Mouse (Mus musculus) layer of hippocampus, postnatal 25 days (tissue): ENCODE results near the gene Vdac2. TPM values are rescaled to one million over a fixed set of nuclear protein-coding genes. Genes with fewer than 3 reads are reported as not detected.

Experiments used
- DNase-seq, 2 experiments: peaks; one replicate each; pipeline ENCODE4 v3.0.0; 2022; ENCODE audit warnings: mixed read lengths in 2 of 2, low spot score in 1 of 2; ENCODE audit errors: extremely low spot score in 1 of 2
- total RNA-seq, 2 experiments: library from RNA; stranded (reverse); gene quantifications; 2 replicates each; pipeline ENCODE4 v1.2.3; 2021

Gene Vdac2
- total RNA-seq, 2 experiments from 2014 or later: 218 to 242 TPM

DNA sequence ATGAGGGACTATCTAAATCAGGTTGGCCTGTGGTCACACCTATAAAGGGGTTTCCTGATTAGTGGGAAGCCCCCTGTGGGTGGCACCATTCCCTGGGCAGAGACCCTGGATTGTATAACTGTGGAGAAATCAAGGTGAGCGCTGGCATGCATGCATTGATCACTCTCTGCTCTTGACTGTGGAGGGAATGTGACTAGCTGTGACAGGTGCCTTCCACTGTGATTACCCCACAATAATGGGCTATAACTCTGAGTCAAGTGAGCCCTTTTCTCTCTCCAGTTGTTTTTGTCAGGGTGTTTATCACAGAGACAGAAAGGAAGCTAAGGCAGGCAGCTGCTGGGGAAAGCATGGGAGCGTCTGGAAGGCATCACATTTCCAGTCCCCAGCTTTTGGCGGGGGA lies 8.8 kb upstream of the Vdac2 start:
- no peak for DNase-seq

DNA sequence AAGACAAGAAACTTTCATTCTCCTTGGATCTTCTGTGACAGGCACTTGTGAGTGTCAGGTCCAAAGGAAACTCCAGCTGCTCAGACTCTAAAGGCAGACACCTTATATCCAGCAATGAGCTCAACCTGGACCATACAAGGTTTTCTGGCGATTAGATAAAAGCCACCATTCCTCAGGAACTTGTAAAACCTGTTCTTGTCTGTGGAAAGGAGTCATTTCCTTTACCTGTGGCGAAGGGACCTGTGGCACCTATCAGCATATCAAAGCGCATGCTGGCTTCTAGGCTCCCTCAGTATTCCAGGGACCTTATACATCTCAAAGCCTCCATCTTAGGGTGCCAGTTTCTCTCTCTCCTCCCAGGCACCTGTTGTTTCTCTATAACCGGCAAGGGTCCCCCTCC lies 7.6 kb upstream of the Vdac2 start:
- DNase-seq: no peak

DNA sequence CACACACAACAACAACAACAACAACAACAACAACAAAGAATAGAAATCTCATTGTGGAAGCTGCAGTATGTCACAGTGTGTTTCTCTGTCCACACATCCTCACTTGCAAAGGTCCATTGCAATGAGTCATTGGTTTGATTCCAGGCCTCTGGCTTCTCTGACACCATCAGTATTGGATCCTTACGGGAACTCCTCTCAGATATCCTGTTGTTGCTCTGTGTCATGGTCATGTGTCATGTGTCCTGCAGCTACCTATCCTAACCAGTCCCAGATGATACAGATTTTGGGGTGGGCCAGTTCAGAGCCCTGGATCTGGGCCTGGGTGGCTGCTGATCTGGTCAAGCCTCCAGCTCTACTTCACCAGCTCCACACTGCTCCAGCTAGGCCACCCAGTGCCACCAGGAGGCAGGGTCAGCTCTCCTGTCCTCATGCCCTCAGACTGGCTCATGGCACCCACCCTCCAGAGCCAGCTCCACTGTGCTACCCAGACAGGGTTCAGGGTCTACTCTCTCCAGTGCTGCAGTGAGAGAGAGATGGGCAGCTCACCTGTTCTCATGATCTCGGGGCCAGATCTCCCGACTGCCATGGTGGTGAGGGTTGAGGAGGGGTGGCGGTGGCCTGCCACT lies 4.0 kb upstream of the Vdac2 start:
- no peak for DNase-seq

DNA sequence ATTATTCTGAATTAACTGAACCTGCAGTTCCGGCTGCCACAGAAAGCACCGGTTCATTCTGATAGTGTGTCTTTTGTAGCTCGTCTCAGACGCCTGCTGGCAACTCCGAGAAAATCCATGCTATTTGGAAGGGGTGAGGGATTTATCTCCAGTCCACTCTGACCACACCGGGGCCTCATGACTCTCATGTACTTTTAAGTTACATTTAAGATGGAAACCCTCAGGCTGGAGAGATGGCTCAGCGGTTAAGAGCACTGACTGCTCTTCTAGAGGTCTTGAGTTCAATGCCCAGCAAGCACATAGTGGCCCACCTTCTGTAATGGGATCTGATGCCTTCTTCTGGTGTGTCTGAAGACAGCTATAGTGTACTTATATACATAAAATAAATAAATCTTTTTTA lies 2.7 kb upstream of the Vdac2 start:
- DNase-seq: no peak

DNA sequence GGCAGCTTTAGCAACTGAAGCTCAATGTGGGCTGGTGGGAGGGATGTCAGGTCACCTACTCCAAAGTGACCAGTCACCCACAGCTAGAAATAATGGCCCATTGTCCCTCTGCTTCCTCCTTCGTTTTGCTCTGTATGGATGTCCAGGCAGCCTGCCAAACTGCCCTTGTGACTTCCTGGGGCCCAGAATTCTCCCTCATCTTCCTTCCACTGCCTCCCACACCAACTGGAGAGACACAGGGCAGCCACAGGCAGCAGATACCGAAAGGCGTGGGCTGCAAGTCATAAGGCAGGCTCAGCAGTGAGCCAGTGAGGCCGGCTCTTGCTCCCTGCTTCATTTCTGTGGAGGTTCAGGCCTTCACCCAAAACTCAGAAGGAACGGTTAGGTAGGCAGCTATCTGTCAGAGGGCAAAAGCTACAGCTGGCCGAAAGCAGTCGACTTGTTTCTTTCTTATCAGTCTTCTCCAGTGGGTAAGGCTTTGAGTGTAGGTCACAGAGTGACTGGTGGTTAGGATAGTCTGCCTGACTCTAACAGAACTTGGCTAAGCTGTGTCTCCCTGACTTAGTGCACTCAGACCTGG lies 2.2 kb upstream of the Vdac2 start:
- DNase-seq: peak in 1 of 2 experiments; percentile 58

DNA sequence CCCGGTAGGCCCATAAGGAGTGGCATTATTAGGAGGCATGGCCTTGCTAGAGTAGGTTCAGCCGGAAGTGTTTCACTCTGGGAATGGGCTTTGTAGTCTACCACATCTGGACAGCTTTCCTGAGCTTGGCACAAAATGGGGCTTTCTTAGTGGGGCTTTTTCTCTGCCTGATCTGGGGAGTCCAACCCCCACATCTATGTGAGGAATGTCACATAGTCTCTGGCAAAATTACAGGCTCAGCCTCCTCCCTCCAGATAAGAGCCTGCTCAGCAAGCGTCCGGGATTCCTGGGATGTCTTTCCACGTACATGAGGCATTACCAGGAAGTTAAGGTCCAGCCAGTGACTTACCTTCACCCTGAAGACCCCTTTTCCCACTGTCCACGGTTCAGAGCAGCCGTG lies 1.1 kb upstream of the Vdac2 start:
- DNase-seq: no peak

DNA sequence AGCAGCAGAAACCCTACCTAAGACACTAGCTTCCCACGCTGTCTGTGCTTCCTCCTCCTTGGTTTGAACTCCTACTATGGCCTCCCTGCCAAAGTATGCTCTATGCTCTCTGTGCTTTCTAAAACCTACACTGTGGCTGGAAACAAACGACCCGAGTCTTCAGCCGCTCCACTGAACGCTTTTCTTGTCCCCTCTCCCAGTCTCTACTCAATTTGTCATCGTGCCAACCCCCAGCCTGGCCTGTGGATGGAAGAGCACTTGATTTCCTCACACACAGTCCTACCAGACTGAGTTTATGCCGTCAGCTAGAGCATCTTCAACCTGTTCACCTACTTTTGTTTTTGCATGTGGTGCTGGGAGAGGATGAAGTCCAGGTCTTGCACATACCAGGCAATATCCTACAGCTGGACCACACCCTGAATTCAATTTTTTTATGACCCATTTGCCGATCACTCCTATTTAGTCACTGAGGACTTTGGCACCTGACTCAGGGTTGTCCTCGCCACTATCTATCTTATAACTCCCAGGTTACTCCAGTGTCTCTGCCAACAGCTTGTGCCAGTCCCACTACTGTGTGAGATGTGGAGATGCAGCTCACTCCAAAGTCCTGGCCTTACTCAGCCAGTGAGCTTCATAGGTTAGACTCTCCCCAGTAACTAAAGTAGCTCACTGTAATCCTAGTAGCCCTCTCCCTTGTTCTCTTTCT lies 901 bp downstream of the Vdac2 start:
- no peak for DNase-seq

DNA sequence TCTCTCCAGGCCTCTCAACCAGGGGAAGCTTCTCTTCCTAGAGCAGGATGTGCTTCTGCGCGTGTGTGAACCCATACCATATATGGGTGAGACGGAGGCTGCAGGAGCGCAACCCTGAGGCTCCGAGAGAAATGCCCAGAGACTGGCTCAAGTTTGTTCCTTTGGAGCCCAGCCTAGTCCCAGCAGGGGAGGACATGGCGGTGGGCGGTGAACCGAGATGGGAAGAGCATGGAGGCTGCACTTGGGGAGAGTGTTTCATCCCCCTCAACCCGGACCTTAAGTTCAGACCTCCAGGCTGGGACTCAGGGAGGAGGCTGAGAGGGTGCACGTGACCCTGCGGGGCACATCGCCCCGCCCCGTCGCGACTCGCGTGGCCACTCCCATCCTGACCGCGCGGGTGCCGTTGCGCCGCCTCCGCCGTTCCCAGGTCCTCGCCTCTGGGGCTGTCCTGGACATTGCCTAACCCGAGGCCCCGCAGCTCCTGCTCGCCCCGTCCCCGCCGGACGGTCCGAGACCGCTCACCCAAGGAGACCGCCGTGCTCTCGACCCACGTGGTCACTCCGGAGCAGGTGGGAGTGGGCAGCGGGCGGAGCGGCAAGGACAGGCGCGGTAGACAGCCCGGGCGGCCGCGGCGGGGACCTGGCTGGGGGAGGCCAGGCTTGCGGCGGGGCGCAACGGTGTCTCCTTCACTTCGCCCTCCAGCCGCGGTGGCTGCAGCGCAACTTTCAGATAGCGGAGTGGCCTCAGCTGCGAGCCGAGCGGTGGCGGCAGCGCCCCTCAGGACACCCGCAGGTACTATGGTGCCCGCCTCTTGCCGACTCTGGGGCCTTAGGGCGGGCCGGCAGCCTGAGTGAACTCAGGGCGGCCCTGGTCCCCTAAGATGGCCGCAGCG lies 6.1 kb downstream of the Vdac2 start:
- peak; percentile 86 to 98 for DNase-seq

DNA sequence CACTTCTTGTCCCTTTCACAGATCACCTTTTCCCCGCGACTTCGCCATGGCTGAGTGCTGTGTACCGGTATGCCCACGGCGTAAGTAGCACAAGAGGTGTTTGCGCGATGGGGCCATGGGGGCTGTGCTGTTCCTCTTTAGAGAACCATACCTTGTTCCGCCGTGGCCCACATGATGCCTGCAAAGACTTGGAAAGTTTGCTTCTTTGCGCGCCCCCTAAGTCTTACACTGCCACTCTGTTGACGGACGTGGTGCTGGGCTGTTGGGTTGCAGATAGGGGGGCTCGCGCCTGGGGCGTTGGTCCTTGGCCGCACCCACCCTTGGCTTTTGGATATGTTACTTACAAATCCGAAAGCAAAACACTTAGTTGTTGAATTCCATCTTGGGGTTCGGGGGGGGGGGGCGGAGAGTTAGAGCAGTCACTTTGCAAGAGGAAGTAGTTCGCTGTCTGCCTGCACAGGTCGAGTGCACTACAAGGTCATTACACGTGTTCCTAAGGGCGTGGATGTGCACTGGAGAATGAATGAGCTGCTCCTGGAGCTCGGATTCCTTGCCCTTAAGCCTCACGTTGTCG lies 6.9 kb downstream of the Vdac2 start:
- DNase-seq: no peak

DNA sequence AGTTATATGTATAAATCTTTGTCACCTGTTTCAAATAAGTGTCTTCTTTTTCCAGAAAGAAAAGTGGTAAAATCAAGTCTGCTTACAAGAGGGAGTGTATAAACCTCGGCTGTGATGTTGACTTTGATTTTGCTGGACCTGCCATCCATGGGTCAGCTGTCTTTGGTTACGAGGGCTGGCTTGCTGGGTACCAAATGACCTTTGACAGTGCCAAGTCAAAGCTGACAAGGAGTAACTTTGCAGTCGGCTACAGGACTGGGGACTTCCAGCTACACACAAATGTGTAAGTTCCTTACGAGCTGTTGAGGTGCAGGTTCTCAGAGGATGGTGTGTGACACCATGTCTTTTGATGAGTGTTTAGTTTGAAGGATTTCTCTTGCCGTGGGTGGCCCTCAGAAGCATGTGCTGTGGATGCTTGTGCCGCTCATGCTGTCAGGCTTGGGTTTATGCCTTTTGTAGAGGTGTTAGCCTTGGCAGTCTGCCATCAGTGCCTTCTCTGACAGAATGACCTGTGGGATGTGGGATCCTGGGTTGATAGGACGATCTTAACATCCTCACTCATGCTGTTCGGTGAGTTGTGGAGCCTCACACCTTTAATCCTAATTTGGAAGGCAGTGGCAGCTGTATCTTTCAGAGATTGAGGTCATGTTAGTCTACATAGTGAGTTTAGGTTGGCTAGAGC lies 13.4 kb downstream of the Vdac2 start:
- DNase-seq: no peak

DNA sequence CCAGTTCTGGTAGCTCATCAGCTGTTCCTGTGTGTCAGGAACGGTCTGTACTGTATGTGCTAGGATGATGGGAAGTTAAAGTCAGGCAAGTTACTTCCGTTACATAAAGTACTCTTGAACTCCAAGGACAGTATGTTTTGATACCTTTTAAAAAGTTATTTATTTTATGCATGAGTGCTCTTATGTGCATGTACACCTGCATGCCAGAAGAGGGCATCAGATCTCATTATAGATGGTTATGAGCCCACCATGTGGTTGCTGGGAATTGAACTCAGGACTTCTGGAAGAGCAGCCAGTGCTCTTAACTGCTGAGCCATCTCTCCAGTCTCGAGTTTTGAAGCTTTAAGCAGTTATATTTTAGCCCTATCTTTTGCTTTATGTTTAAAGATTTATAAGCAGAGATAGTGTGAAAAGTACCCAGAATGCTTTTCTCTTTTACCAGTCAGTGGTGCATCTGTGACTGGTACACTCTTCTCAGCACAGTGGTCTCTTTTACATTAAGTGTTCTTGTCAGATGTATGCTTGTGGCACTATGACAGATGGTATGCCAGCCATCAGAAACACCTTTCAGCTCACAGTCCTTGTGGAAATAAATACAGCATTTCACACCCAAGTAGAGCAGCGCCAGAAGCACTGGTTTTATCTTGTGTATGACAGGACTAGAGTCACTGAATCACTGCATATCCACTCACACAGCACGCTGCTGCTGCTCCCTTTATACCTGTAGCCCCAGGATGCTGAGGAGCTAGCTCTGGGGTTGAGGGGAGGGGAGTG lies 17.0 kb downstream of the Vdac2 start:
- no peak for DNase-seq

DNA sequence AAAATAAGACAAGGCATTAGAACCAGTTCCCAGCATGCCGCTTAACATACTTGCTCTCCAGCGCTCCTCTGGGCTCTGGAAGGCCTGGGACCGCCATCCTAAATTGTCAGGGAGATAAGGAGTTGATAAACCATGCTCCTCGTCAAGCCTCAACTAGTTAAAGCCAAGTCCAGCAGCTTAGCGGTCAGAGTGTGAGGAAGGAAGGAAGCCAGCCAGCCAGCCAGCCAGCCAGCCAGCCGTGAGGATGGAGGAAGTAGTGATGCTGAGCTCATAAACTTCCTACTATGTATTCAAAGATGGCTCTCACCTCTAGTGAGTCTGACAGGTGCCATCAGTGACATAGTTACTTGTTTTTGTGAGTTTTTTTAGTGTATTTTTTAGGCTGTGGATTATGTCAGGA lies 18.2 kb downstream of the Vdac2 start:
- DNase-seq: no peak

DNA sequence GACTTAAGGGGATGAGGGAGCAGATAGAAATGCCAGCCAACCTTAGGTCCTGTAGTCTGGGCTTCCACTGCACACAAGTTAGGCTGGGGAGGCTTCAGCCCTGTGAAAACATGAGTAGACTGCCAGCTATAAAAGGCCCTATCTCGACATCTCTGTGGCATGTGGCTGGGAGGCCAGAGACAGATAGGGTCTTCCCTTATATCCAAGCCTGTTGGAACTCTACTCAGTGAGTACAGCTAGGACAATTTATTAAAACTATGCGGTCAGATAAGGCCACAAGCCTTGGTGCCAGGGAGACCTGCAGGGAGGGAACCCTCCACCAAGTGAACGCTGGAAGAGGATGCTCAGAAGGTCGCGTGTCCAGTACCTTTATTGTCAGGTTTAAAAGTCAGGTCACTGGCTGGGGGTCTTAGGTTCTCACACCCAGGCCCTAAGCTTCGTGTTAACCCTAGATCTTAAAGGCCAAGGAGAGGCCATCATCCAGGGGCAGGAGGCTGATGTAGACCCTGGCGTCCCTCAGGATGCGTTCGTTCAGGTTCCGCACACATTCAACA lies 21.9 kb downstream of the Vdac2 start:
- no peak for DNase-seq

DNA sequence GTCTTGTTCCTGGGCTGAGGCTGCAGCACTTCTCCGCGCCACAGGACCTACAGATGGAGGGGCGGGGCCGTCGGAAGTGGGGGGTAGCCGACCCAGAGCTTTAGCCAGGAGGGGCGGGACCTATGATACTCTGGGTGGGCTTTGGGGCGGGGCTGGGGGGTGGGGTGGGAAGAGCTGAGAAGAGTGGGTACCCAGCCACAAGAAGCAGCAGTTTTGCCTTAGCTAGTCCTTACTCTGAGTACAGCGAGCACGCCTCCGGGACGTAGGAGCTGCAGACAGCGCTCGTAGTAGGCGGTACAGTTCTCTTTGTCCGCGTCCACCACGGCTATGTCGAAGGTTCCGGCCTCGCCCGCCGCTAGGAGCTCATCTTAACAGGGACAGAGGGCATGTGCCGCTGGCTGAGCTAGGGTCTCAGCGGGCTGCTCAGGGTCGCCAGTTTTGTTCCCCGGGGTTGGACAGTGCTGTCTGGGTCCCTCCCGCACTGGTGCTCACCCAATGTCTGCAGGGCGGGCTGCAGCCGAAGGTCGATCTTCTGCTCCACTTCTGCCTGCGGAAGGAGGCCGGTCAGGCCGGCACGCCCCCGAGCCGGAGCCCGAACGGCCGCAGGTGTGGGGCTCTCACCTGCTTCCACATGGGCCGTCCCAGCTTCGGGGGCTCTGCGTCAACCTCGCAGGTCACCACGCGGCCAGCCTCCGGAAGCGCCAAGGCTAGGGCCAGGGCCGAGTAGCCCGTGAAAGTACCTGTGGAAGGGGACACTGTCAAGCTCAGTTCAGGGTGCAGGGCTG lies 22.5 kb downstream of the Vdac2 start:
- DNase-seq: peak in 1 of 2 experiments; percentile 41

DNA sequence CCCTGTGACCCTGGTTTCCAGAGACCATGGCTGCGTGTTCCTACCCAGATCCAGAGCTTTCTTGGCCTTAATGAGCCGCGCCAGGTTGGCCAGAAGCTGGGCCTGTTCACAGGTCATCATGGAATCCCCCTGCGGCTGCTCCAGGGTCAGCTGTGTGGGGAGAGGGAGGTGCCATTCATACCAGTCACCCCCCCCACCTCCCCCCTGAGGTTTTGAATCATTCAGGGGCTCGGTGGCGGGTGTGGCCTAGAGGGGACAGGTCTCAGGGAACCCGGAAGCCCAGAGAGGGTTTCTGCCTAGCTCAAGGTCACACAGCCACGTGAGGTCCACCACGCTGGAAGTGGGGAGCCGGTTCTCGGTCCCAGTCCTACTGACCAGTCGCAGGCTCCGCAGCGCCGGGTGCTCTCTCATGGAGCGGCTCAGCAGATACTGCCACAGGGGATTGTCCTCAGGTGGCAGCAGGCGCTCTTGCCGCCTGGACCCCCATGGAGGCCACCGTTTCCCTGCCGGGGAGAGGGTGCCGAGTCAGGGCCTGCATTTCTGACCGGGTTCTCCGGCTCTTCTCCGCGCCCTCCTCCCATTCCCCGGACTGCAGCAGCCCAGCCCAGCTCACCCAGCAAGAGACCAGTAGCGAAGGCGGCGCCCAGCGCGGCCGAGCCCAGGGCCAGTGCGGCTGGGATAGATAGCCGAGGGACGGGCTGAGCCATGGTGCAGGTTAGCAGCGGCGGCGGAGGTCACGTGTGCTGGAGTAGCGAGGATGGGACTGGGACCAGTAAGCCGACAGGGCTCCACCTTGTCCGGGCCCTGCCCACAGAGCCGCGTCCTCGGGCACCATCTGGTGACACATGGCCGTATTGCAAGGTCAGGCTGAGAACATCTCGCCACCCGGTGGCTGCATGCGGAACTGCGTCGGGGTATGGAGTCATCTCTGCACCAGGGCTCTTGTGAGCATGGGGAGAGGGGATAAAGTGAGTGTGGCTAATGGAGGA lies 23.4 kb downstream of the Vdac2 start, which contains the start of gene Comtd1:
TSS of gene Comtd1 (minus strand) at position 812 of the 989 bp plus-strand sequence.
- peak; percentile 95 to 97 for DNase-seq

DNA sequence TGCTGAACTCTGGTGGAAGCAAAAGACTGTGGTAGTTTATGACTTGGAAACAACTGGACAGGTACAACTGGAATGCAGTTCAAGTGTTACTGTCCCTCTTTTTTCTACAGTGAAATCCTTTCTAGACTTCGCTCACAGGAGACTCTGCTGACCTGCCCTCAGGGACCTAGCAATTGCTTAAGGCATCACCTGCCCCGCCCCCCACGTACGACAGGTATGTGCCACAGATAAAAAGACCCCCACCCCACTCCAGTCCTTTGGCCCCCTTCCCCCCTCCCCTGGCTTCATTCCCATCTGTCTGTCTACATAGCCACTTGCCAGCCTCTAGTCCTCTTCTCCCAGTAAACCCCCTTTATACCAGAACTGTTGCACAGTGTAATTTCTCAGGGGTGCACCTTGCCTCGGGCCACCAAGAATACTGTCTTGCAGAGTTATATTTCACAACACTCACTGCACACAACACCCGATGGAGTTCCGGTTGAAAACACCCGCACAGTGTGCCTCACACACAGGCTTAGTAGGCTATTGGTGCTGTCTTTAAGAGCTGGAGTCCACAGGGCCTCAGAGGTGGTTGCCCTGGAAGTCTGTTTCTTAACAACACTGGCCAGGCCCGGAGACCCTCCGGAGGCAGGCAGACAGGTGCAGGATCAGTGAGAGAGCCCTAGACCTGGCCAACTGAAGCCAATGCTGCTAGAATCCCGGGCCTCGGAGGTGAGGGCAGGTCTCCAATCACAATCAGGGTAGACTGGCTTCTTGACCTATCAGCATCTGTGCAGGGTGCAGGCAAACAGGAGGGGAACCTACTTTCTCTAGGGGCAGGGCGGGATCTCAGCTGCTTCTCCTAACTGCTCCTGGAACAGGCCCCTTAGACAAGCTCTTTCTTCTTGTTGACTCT lies 24.7 kb downstream of the Vdac2 start:
- DNase-seq: no peak
